In the genomic region with DNA sequence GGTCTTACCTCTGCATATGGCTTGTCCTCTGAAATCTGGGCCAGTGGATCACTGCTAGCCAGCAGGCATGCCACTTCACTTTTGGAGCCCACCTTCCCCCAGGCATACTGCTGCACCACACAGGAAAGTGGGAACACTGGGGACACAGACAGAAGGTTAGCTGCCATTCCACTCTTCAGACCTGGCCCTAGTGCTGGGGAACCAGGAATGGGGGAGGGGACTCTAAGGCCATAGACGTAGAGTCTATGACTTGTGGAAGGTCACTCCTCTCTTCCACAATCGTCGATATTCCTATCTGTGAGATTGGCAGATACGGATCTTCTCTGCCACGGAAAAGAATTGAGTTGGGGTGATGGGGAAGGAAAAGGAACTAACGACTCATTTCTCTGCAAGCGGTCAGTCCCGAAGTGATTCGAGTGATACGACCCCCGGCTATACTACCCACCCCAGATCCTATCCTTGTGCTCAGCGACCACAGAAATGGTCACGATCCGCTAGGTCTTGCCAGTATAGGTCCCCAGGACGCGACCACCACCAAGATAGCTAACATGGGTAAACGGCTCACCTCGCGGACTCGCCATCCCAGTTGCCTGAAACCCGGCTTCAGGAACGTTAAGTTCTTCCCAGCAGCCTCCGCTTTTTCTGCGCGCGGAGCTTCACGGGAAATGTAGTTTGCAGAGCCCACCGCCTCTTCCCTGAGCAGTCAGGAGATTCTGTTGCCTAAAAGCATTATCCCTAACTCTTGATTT, we compare ENCODE assay signal across 8 mouse cellular contexts. TPM values are rescaled to one million over a fixed set of nuclear protein-coding genes. Genes with fewer than 3 reads are reported as not detected.
DNase-seq lines count a peak whose midpoint lies in the region; ATAC-seq and TF ChIP-seq lines count a peak whose summit lies in the region.

A gene (minus strand): TSS at position 625 of the 749 bp plus-strand sequence.

- WGBS in embryonic facial prominence, embryonic 11.5 days = 1% methylated on average over 28 of the region's 28 CpGs
- under 1% methylated on average over 28 of the region's 28 CpGs for WGBS in limb, embryonic 14.5 days
- WGBS in midbrain, embryonic 16.5 days = under 1% methylated on average over 28 of the region's 28 CpGs
- WGBS in stomach, embryonic 15.5 days = under 1% methylated on average over 28 of the region's 28 CpGs

- peaks cover under 1% of the 10 kb centered on the region for H3K36me3 ChIP-seq in embryonic facial prominence, embryonic 11.5 days (replicated peaks; ENCODE audit: control insufficient read depth, insufficient read depth, low read depth, low read length)
- peaks cover 29% of the 10 kb centered on the region for H3K36me3 ChIP-seq in limb, embryonic 14.5 days (ENCODE audit: control insufficient read depth, insufficient read depth, low read length)
- H3K36me3 ChIP-seq in midbrain, embryonic 16.5 days (ENCODE audit: control insufficient read depth, insufficient read depth, low read length) = 0 out of 2 replicates have a peak, but pooled peaks cover 2% of the 10 kb centered on the region
- H3K36me3 ChIP-seq in stomach, embryonic 15.5 days = peaks cover 6% of the 10 kb centered on the region; the same call in 1 of the 2 replicates

- TF ChIP-seq POLR2A in limb, embryonic 14.5 days (IDR thresholded peaks at IDR 0.05; ENCODE audit: borderline replicate concordance, extremely low read depth, insufficient read depth, insufficient read length) = no peak

- ATAC-seq in embryonic facial prominence, embryonic 11.5 days (replicated peaks; ENCODE audit: insufficient number of reproducible peaks, low FRiP score, low TSS enrichment, low read depth) = peak; percentile 44; the same call in 1 of the 2 replicates
- peak; percentile 74; the same call in 1 of the 2 replicates for ATAC-seq in limb, embryonic 14.5 days (ENCODE audit: low FRiP score, low read depth)
- peak; percentile 80 for ATAC-seq in midbrain, embryonic 16.5 days
- ATAC-seq in stomach, embryonic 15.5 days (ENCODE audit: insufficient read depth, low FRiP score, low read depth) = 0 out of 2 replicates have a peak, but pooled peaks have one; percentile 19

- no peak within 1 kb of the TSS for H3K27ac ChIP-seq in embryonic facial prominence, embryonic 11.5 days (replicated peaks; ENCODE audit: low read depth, low read length)
- 0 out of 2 replicates have a peak within 1 kb of the TSS, but pooled peaks have one; percentile 10 for H3K27ac ChIP-seq in limb, embryonic 14.5 days (replicated peaks; ENCODE audit: low read depth, low read length)
- H3K27ac ChIP-seq in midbrain, embryonic 16.5 days (ENCODE audit: low read length) = peak within 1 kb of the TSS; percentile 45; the same call in 1 of the 2 replicates
- H3K27ac ChIP-seq in stomach, embryonic 15.5 days = no peak within 1 kb of the TSS

- no peaks in the 10 kb centered on the region for H3K27me3 ChIP-seq in embryonic facial prominence, embryonic 11.5 days (ENCODE audit: control insufficient read depth, insufficient read depth, low read length)
- H3K27me3 ChIP-seq in limb, embryonic 14.5 days (ENCODE audit: control insufficient read depth, insufficient read depth, low read length) = no peaks in the 10 kb centered on the region
- H3K27me3 ChIP-seq in midbrain, embryonic 16.5 days (ENCODE audit: control insufficient read depth, insufficient read depth, low read depth, low read length) = no peaks in the 10 kb centered on the region
- no peaks in the 10 kb centered on the region for H3K27me3 ChIP-seq in stomach, embryonic 15.5 days (replicated peaks)

- peak; percentile 45 to 51 for DNase-seq in urinary bladder, adult 18-20 months (ENCODE audit: low spot score in 2 of 2)
- DNase-seq in urinary bladder, postnatal 10 days (ENCODE audit: low spot score) = no peak
- DNase-seq in embryonic facial prominence, embryonic 11.5 days (ENCODE audit: low spot score) = peak; percentile 89
- peak; percentile 96 for DNase-seq in heart, adult 11 months
- peak; percentile 77 for DNase-seq in kidney, adult 18-20 months
- DNase-seq in limb, embryonic 14.5 days (ENCODE audit: low spot score) = peak; percentile 71

- peak within 1 kb of the TSS; percentile 70 for H3K4me3 ChIP-seq in embryonic facial prominence, embryonic 11.5 days (ENCODE audit: low read depth, low read length)
- peak within 1 kb of the TSS; percentile 61 for H3K4me3 ChIP-seq in limb, embryonic 14.5 days (replicated peaks; ENCODE audit: low read length)
- H3K4me3 ChIP-seq in midbrain, embryonic 16.5 days (ENCODE audit: low read depth, low read length) = peak within 1 kb of the TSS; percentile 58
- H3K4me3 ChIP-seq in stomach, embryonic 15.5 days (replicated peaks) = peak within 1 kb of the TSS; percentile 55

- H3K4me2 ChIP-seq in embryonic facial prominence, embryonic 11.5 days (ENCODE audit: low read depth, low read length) = peak within 1 kb of the TSS; percentile 75
- H3K4me2 ChIP-seq in limb, embryonic 14.5 days (replicated peaks; ENCODE audit: low read depth, low read length, severe bottlenecking) = peak within 1 kb of the TSS; percentile 75
- peak within 1 kb of the TSS; percentile 93 for H3K4me2 ChIP-seq in midbrain, embryonic 16.5 days (ENCODE audit: low read length)
- H3K4me2 ChIP-seq in stomach, embryonic 15.5 days = peak within 1 kb of the TSS; percentile 66

- peak within 1 kb of the TSS; percentile 69 for H3K9ac ChIP-seq in embryonic facial prominence, embryonic 11.5 days (replicated peaks; ENCODE audit: low read length)
- peak within 1 kb of the TSS; percentile 71 for H3K9ac ChIP-seq in limb, embryonic 14.5 days (ENCODE audit: low read depth, low read length, severe bottlenecking)
- peak within 1 kb of the TSS; percentile 80 for H3K9ac ChIP-seq in midbrain, embryonic 16.5 days (ENCODE audit: low read depth, low read length)
- peak within 1 kb of the TSS; percentile 27; the same call in 1 of the 2 replicates for H3K9ac ChIP-seq in stomach, embryonic 15.5 days

- no peaks in the 10 kb centered on the region for H3K9me3 ChIP-seq in embryonic facial prominence, embryonic 11.5 days (replicated peaks; ENCODE audit: control insufficient read depth, low read length)
- no peaks in the 10 kb centered on the region for H3K9me3 ChIP-seq in limb, embryonic 14.5 days (ENCODE audit: control insufficient read depth, low read length)
- H3K9me3 ChIP-seq in midbrain, embryonic 16.5 days (replicated peaks; ENCODE audit: control insufficient read depth, low read length, poor library complexity, severe bottlenecking) = no peaks in the 10 kb centered on the region
- no peaks in the 10 kb centered on the region for H3K9me3 ChIP-seq in stomach, embryonic 15.5 days

- 0 out of 2 replicates have a peak, but pooled peaks cover 3% of the 10 kb centered on the region for H3K4me1 ChIP-seq in embryonic facial prominence, embryonic 11.5 days (ENCODE audit: control insufficient read depth, insufficient read depth, low read length)
- H3K4me1 ChIP-seq in limb, embryonic 14.5 days (ENCODE audit: control insufficient read depth, insufficient read depth, low read length) = peaks cover 6% of the 10 kb centered on the region; the same call in 1 of the 2 replicates
- H3K4me1 ChIP-seq in midbrain, embryonic 16.5 days (ENCODE audit: control insufficient read depth, insufficient read depth, low read length) = peaks cover 7% of the 10 kb centered on the region
- peaks cover 4% of the 10 kb centered on the region; the same call in 1 of the 2 replicates for H3K4me1 ChIP-seq in stomach, embryonic 15.5 days

RNA-seq across cellular contexts. Expression of the gene that starts here (rescaled TPM):
- 41.5 and 42.9 TPM in 2 replicates for polyA plus RNA-seq in embryonic facial prominence, embryonic 11.5 days (2014; fragmentation: Nextera tagmentation; extraction: Ambion mirVana)
- polyA plus RNA-seq in limb, embryonic 14.5 days (2012; rRNA removed) = 51.0 and 55.6 TPM in 2 replicates
- polyA plus RNA-seq in limb, embryonic 14.5 days (2014; fragmentation: Nextera tagmentation; extraction: Ambion mirVana) = 34.4 and 37.5 TPM in 2 replicates
- polyA plus RNA-seq in midbrain, embryonic 16.5 days (2015; fragmentation: Nextera tagmentation; extraction: Ambion mirVana) = 75.4 and 77.6 TPM in 2 replicates
- 38.9 and 48.4 TPM in 2 replicates for polyA plus RNA-seq in stomach, embryonic 15.5 days (2015; fragmentation: Nextera tagmentation; extraction: Ambion mirVana)

Comparison
In these comparisons a context has a peak if more than half of its experiments do, and no peak if none do; other contexts are left out.
1. ATAC-seq: peak in every context shown above with its lines; median percentile 80 in midbrain, embryonic 16.5 days; 74 in limb, embryonic 14.5 days; 44 in embryonic facial prominence, embryonic 11.5 days; 19 in stomach, embryonic 15.5 days.
2. H3K27ac ChIP-seq: peak in limb, embryonic 14.5 days (single experiment) and midbrain, embryonic 16.5 days (single experiment); none in embryonic facial prominence, embryonic 11.5 days (single experiment) and stomach, embryonic 15.5 days (single experiment).
3. H3K9ac ChIP-seq: peak in every context shown above with its lines; median percentile 80 in midbrain, embryonic 16.5 days; 71 in limb, embryonic 14.5 days; 69 in embryonic facial prominence, embryonic 11.5 days; 27 in stomach, embryonic 15.5 days.
4. Peak in every context shown above with its lines, with median percentiles within 50 percentile points of each other: H3K4me2 ChIP-seq and H3K4me3 ChIP-seq.